Mouse (Mus musculus) intestine, embryonic 14.5 days (tissue): ENCODE measurements around the gene Rdh5. TPM values are rescaled to one million over a fixed set of nuclear protein-coding genes. Genes with fewer than 3 reads are reported as not detected.

ENCODE experiments used
- ATAC-seq: fragments of 200-750 bp; cut with Nextera tagmentation; replicated peaks from 2 replicates; pipeline ENCODE4 v1.8.0; 2017; ENCODE audit warnings: low read depth, moderate number of reproducible peaks, moderate TSS enrichment, moderate library complexity; ENCODE audit not compliant: low FRiP score, low TSS enrichment
- DNase-seq: peaks from one replicate; pipeline ENCODE4 v3.0.0-alpha.2; 2018; ENCODE audit warnings: low spot score
- H3K27ac ChIP-seq: fragments of 300-500 bp; sonication (generic); 2 replicates; pipeline ENCODE4 v1.5.1; 2014; ENCODE audit warnings: low read depth, mild to moderate bottlenecking, control low read depth
- H3K27me3 ChIP-seq: fragments of 300-500 bp; sonication (generic); replicated peaks from 2 replicates; pipeline ENCODE4 v1.6.1; 2014; ENCODE audit warnings: low read length, control low read depth; ENCODE audit not compliant: control insufficient read depth, insufficient read depth
- H3K36me3 ChIP-seq: fragments of 300-500 bp; sonication (generic); 2 replicates; pipeline ENCODE4 v1.6.1; 2014; ENCODE audit warnings: low read length, control low read depth; ENCODE audit not compliant: control insufficient read depth, insufficient read depth
- H3K4me1 ChIP-seq: fragments of 300-500 bp; sonication (generic); replicated peaks from 2 replicates; pipeline ENCODE4 v1.6.1; 2014; ENCODE audit warnings: low read length, control low read depth, mixed read lengths; ENCODE audit not compliant: control insufficient read depth, insufficient read depth
- H3K4me2 ChIP-seq: fragments of 300-500 bp; sonication (generic); 2 replicates; pipeline ENCODE4 v1.6.1; 2014; ENCODE audit warnings: low read length
- H3K4me3 ChIP-seq: fragments of 300-500 bp; sonication (generic); 2 replicates; pipeline ENCODE4 v1.5.1; 2014; ENCODE audit warnings: low read depth, low read length, control low read depth, mixed read lengths
- H3K9ac ChIP-seq: fragments of 300-500 bp; sonication (generic); 2 replicates; pipeline ENCODE4 v1.6.1; 2014; ENCODE audit warnings: mild to moderate bottlenecking, low read length
- H3K9me3 ChIP-seq: fragments of 300-500 bp; sonication (generic); 2 replicates; pipeline ENCODE4 v1.6.1; 2016; ENCODE audit warnings: low read length, control low read depth; ENCODE audit not compliant: control insufficient read depth
- WGBS: fragments of 180-500 bp; shearing (Covaris S2); extraction: QIAGEN DNeasy Blood & Tissue Kit; methylation state at CpG from one replicate; pipeline ENCODE4 v1.1.7; 2014; 5-methylcytosine and 5-hydroxymethylcytosine counted together
- polyA plus RNA-seq: library from polyadenylated mRNA; unstranded; fragments of >200 nt; fragmentation: Nextera tagmentation; extraction: Ambion mirVana; gene quantifications from 2 replicates; pipeline ENCODE4 v1.2.1, GENCODE M21; 2014

Gene Rdh5
- 8.9 and 11.5 TPM in 2 replicates for polyA plus RNA-seq

DNA sequence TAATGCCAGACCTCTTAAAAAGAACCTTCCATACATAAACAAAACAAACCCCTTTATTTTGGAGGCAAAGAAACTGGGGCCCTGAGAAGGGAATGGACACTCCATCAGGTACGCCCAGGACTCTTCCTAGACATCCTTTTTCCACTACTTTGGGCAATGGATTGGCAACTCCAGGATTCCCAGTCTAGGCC is at the start of gene Rdh5:
Rdh5 (minus strand) TSS at position 67 of the 191 bp plus-strand sequence.
- WGBS = 13% methylated on average over 1 of the region's 1 CpGs
- ATAC-seq (no peak), DNase-seq (no peak)
- H3K4me2 ChIP-seq = peak within 1 kb of the TSS; percentile 70
- H3K27me3 ChIP-seq = no peaks in the 10 kb centered on the region
- H3K9ac ChIP-seq = peak within 1 kb of the TSS; percentile 78
- peaks cover 20% of the 10 kb centered on the region for H3K4me1 ChIP-seq
- no peaks in the 10 kb centered on the region for H3K9me3 ChIP-seq
- H3K4me3 ChIP-seq = peak within 1 kb of the TSS; percentile 92
- peaks cover 8% of the 10 kb centered on the region for H3K36me3 ChIP-seq
- peak within 1 kb of the TSS; percentile 87 for H3K27ac ChIP-seq

DNA sequence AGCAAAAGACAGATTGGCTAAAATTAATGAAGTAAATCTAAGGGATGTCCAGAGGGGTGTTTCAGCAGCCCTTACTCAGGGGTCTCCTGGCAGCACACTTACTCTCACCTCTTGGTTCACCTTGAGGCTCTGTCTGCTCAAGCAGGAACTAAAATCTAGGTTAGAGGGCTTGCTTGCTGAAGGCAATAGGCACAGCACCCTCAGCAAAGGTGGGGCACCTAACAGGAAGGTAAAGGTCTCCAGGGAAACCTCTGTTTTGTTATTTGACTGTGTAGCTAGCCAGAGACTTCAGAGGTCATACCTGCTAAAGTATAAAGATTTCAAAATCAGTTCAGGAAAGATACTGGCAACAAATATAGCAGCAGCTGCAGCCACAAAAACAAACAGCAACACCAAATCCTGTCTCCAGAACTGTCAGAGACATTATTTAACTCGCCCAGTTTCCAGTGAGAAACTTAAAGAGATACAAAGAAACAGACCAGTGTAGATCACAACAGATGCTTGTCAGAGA is 48.1 kb upstream of the Rdh5 start:
- H3K27ac ChIP-seq = no peak overlapping the region
- no peak overlapping the region for H3K9ac ChIP-seq
- H3K4me2 ChIP-seq = no peak overlapping the region
- no peaks in the 10 kb centered on the region for H3K36me3 ChIP-seq
- no peaks in the 10 kb centered on the region for H3K4me1 ChIP-seq
- no peak overlapping the region for H3K4me3 ChIP-seq
- WGBS = 39% methylated on average over 1 of the region's 1 CpGs
- no peak for ATAC-seq
- DNase-seq = no peak
- no peaks in the 10 kb centered on the region for H3K27me3 ChIP-seq
- H3K9me3 ChIP-seq = no peaks in the 10 kb centered on the region

DNA sequence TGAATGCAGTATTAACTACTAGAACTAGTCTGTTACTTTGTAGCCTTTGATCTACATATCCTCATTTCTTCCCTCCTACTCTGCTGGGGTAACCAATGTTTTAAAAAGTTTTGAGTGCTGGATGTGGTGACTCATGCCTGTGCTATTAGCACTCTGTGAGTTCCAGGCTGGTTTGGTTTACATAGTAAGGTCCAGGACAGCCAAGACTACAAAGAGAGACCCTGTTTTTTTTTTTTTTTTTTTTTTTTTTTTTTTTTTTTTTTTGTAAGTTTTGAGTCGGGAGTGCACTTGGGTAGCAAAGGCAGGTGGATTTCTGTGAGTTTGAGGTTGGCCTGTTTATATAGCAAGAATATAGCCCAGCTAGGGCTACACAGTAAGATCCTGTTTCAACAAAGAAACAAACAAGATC is 45.7 kb upstream of the Rdh5 start:
- no peaks in the 10 kb centered on the region for H3K27me3 ChIP-seq
- H3K36me3 ChIP-seq = no peaks in the 10 kb centered on the region
- DNase-seq = no peak
- WGBS = 8% methylated on average over 1 of the region's 1 CpGs
- H3K9me3 ChIP-seq = no peaks in the 10 kb centered on the region
- H3K4me1 ChIP-seq = no peaks in the 10 kb centered on the region
- no peak overlapping the region for H3K9ac ChIP-seq
- H3K4me2 ChIP-seq = no peak overlapping the region
- 0 out of 2 replicates have a peak, but pooled peaks have one; percentile 37 for ATAC-seq
- no peak overlapping the region for H3K27ac ChIP-seq
- H3K4me3 ChIP-seq = no peak overlapping the region

DNA sequence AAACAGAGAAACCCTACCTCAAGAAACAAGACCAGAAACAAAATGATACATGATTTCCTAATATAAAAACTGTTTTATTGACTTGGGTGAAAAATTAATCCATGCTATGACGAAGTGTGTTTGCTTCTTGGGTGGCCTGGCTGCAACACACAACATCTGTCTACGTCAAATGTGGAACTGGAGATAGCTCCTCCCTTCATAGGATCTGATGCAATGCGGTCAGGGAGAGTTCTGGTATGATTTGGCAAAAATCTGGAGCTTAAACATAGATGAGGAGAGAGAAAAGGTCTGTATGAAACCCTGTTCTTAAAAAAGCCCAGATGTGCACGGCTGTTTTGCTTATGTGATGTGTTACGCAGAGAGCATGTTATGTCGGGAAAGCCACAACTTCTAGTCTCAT is 43.2 kb upstream of the Rdh5 start:
- DNase-seq (no peak), ATAC-seq (no peak)
- Histone ChIP-seq H3K36me3 (no peaks in the 10 kb centered on the region), H3K27me3 (no peaks in the 10 kb centered on the region), H3K4me3 (no peak overlapping the region), H3K4me2 (no peak overlapping the region), H3K9me3 (no peaks in the 10 kb centered on the region), H3K4me1 (0 out of 2 replicates have a peak, but pooled peaks cover 3% of the 10 kb centered on the region), H3K9ac (no peak overlapping the region), H3K27ac (no peak overlapping the region)
- WGBS = 73% methylated on average over 6 of the region's 6 CpGs

DNA sequence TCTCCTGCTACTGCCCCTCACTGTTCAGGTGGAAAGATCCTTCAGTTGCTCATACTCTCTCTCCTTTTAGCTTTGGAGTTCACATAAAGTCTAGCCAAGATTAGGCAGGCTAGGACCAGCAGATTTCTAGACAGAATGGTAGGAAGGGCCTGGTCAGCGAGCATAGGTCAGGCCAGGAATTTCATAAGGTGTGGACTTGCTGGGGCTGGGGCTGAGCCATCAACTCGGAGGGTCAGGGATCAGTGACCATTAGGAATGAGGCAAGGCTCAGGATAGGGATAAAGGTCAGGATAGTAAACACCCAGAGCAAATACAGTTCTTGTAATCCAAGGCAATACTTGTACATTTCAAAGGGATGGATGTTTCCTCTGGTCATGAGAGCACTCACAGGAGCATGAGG is 42.3 kb upstream of the Rdh5 start:
- ATAC-seq = no peak
- no peak overlapping the region for H3K4me3 ChIP-seq
- no peak overlapping the region for H3K4me2 ChIP-seq
- no peaks in the 10 kb centered on the region for H3K9me3 ChIP-seq
- 69% methylated on average over 2 of the region's 2 CpGs for WGBS
- DNase-seq = no peak
- no peak overlapping the region for H3K9ac ChIP-seq
- H3K27me3 ChIP-seq = no peaks in the 10 kb centered on the region
- no peak overlapping the region for H3K27ac ChIP-seq
- H3K4me1 ChIP-seq = 0 out of 2 replicates have a peak, but pooled peaks cover 3% of the 10 kb centered on the region
- H3K36me3 ChIP-seq = no peaks in the 10 kb centered on the region

DNA sequence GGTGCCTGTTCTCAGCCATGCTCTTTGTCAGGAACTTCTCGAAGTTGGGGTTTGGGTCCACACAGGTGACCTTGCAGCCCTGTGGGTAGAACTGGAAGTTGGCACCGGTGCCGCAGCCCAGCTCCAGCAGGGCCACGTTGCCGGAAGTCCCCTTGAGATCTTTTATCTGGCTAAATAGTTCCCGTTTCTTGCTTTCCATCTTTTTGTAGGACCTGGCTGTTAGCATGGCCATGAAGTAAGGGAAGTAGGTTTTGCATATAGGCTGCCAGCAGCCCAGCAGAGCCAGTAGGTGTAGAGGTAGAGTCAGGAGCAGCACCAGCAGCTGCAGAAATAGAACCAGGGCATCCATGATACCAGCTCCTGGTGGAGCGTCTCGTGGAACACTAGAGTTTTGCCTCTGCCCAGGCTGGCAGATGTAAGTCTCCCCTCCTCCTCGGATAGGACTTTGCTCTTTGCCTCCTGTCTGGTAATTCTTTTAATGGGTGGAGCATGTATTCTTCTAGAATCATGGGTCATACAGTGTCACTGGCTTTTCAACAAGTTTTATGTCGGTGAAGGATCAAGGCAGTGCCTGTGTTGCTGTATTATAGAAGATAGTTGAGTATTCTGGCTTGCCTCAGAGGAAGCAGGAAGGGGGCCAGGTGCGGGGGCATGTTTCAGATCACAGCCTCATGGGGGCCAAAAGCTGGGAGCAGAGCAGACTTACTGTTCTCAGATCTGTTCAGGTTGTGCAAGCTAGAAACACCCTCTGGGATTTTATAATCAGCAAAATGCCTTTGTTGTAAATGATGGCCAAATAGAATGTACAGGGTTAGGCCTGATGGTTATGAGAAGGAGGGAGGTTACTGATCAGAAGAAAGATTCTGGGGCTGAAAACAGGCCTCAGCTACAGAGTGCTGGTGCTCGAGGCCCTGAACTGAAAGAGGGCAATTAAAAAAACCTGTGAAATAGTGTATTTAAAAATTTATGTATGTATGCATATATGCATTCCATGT is 38.2 kb upstream of the Rdh5 start, which contains the start of gene Mettl7b:
Mettl7b (minus strand) TSS at position 399 of the 995 bp plus-strand sequence.
- Histone ChIP-seq H3K36me3 (no peaks in the 10 kb centered on the region), H3K4me1 (0 out of 2 replicates have a peak, but pooled peaks cover 3% of the 10 kb centered on the region), H3K4me2 (no peak within 1 kb of the TSS), H3K27ac (no peak within 1 kb of the TSS), H3K9me3 (no peaks in the 10 kb centered on the region), H3K9ac (no peak within 1 kb of the TSS), H3K4me3 (no peak within 1 kb of the TSS), H3K27me3 (no peaks in the 10 kb centered on the region)
- WGBS = 79% methylated on average over 12 of the region's 12 CpGs
- DNase-seq (no peak), ATAC-seq (peak; percentile 68)

DNA sequence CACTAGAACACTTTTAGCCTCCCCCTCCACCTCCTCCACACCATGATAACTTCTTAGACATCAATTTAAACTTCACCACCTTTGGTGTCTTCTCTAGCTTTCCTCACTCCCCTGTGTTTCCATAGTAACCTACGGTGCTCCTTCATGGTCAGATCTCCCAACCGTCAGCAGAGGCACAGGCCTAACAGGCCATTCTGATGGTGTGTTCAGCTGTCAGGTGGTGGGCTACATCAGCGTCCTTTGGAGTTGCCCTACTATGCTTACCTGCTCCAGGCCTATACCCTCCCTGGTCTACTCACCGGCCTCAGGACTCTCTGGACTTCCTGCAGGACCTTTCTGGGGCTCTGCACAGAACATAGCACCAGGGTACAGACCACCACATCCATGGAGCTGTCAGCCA is 37.5 kb upstream of the Rdh5 start:
- 75% methylated on average over 4 of the region's 4 CpGs for WGBS
- ATAC-seq = no peak
- 0 out of 2 replicates have a peak, but pooled peaks cover 3% of the 10 kb centered on the region for H3K4me1 ChIP-seq
- no peak overlapping the region for H3K9ac ChIP-seq
- no peaks in the 10 kb centered on the region for H3K9me3 ChIP-seq
- no peak overlapping the region for H3K4me3 ChIP-seq
- H3K36me3 ChIP-seq = no peaks in the 10 kb centered on the region
- no peaks in the 10 kb centered on the region for H3K27me3 ChIP-seq
- no peak overlapping the region for H3K27ac ChIP-seq
- H3K4me2 ChIP-seq = no peak overlapping the region
- no peak for DNase-seq

DNA sequence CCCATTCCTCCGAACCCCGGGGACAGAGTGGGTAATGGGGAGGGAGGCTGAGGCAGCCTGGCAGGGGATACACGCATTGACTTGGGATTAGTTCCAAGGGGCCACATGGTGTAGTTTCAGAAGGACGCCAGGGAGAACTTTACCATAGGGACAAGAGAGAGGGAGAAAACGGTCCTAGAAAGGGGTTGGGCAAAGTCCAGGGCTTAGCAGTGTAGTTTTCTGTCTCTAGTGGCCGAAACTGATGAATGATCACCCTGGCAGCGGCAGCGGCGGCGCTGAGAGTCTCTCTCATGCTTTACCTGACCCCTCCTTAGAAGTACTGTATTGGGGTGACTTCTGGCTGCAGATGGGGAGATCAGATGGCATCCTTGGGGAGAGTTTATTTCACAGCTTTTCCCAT is 35.7 kb upstream of the Rdh5 start:
- Histone ChIP-seq H3K4me2 (no peak overlapping the region), H3K4me1 (0 out of 2 replicates have a peak, but pooled peaks cover 3% of the 10 kb centered on the region), H3K36me3 (no peaks in the 10 kb centered on the region), H3K9me3 (no peaks in the 10 kb centered on the region), H3K27ac (no peak overlapping the region), H3K9ac (no peak overlapping the region), H3K4me3 (no peak overlapping the region), H3K27me3 (no peaks in the 10 kb centered on the region)
- DNase-seq = no peak
- 74% methylated on average over 10 of the region's 10 CpGs for WGBS
- no peak for ATAC-seq
